In genomic region chr7:73389871-73390294, GRCm38 (mm10) we compare ENCODE assay signal across 8 mouse cellular contexts. TPM values are rescaled to one million over a fixed set of nuclear protein-coding genes. Genes with fewer than 3 reads are reported as not detected.
DNase-seq lines count a peak whose midpoint lies in the region; ATAC-seq and TF ChIP-seq lines count a peak whose summit lies in the region.

No protein-coding gene starts in this region.

- no peak for ATAC-seq in liver, embryonic 11.5 days (replicated peaks; ENCODE audit: low FRiP score)
- ATAC-seq in liver, postnatal 0 days = no peak
- no peak for ATAC-seq in hindbrain, embryonic 16.5 days

- H3K4me3 ChIP-seq in liver, embryonic 11.5 days (ENCODE audit: low read depth, low read length) = 0 out of 2 replicates have a peak overlapping the region, but pooled peaks have one; percentile 6
- H3K4me3 ChIP-seq in liver, postnatal 0 days (ENCODE audit: low read depth, low read length) = no peak overlapping the region
- peak overlapping the region; percentile 58 for H3K4me3 ChIP-seq in hindbrain, embryonic 16.5 days (ENCODE audit: low read length)

- no peak for TF ChIP-seq CTCF in liver, postnatal 0 days (IDR thresholded peaks at IDR 0.05; ENCODE audit: low read depth)

- H3K27ac ChIP-seq in liver, embryonic 11.5 days (ENCODE audit: low read depth, low read length) = no peak overlapping the region
- H3K27ac ChIP-seq in liver, postnatal 0 days (ENCODE audit: low read depth) = no peak overlapping the region
- H3K27ac ChIP-seq in hindbrain, embryonic 16.5 days (ENCODE audit: low read depth, low read length) = peak overlapping the region; percentile 85; the same call in 1 of the 2 replicates

- no peak for TF ChIP-seq EP300 in liver, postnatal 0 days (IDR thresholded peaks at IDR 0.05; ENCODE audit: low read depth)

- no peaks in the 10 kb centered on the region for H3K4me1 ChIP-seq in liver, embryonic 11.5 days (replicated peaks; ENCODE audit: control insufficient read depth, insufficient read depth, low read length)
- H3K4me1 ChIP-seq in liver, postnatal 0 days (ENCODE audit: insufficient read depth) = 0 out of 2 replicates have a peak, but pooled peaks cover 5% of the 10 kb centered on the region
- H3K4me1 ChIP-seq in hindbrain, embryonic 16.5 days (ENCODE audit: control insufficient read depth, insufficient read depth, low read depth, low read length) = peaks cover 26% of the 10 kb centered on the region

- H3K9me3 ChIP-seq in liver, embryonic 11.5 days (ENCODE audit: control insufficient read depth, low read length) = no peaks in the 10 kb centered on the region; the same call in 1 of the 2 replicates
- no peaks in the 10 kb centered on the region for H3K9me3 ChIP-seq in liver, postnatal 0 days (ENCODE audit: low read length)
- no peaks in the 10 kb centered on the region for H3K9me3 ChIP-seq in hindbrain, embryonic 16.5 days (ENCODE audit: control insufficient read depth, low read length)

- no peak for DNase-seq in liver, embryonic 11.5 days (ENCODE audit: low spot score)
- no peak for DNase-seq in liver, postnatal 0 days
- peak; percentile 41 for DNase-seq in lung, postnatal 10 days
- no peak for DNase-seq in cerebellum, postnatal 14 days
- no peak for DNase-seq in ovary, postnatal 14 days (ENCODE audit: low spot score)
- DNase-seq in right cerebral cortex, postnatal 14 days = no peak
- DNase-seq in urinary bladder, postnatal 14 days (ENCODE audit: low spot score) = no peak

- WGBS in liver, embryonic 11.5 days = 4% methylated on average over 15 of the region's 15 CpGs
- 4% methylated on average over 15 of the region's 15 CpGs for WGBS in liver, postnatal 0 days (ENCODE audit: insufficient replicate concordance)
- WGBS in hindbrain, embryonic 16.5 days = 4% methylated on average over 15 of the region's 15 CpGs

- no peaks in the 10 kb centered on the region for H3K36me3 ChIP-seq in liver, embryonic 11.5 days (ENCODE audit: control insufficient read depth, insufficient read depth, low read length)
- H3K36me3 ChIP-seq in liver, postnatal 0 days (replicated peaks; ENCODE audit: insufficient read depth, low read length) = no peaks in the 10 kb centered on the region
- no peaks in the 10 kb centered on the region for H3K36me3 ChIP-seq in hindbrain, embryonic 16.5 days (ENCODE audit: control insufficient read depth, insufficient read depth, low read length)

- no peak overlapping the region for H3K9ac ChIP-seq in liver, embryonic 11.5 days (ENCODE audit: low read depth, low read length)
- H3K9ac ChIP-seq in liver, postnatal 0 days (replicated peaks) = no peak overlapping the region
- peak overlapping the region; percentile 77 for H3K9ac ChIP-seq in hindbrain, embryonic 16.5 days (ENCODE audit: low read depth, low read length)

- H3K4me2 ChIP-seq in liver, embryonic 11.5 days = peak overlapping the region; percentile 75
- no peak overlapping the region for H3K4me2 ChIP-seq in liver, postnatal 0 days (ENCODE audit: low read depth, low read length)
- peak overlapping the region; percentile 85 for H3K4me2 ChIP-seq in hindbrain, embryonic 16.5 days (ENCODE audit: low read length)

- peaks cover 52% of the 10 kb centered on the region for H3K27me3 ChIP-seq in liver, embryonic 11.5 days (replicated peaks; ENCODE audit: control insufficient read depth, insufficient read depth, low read length)
- H3K27me3 ChIP-seq in liver, postnatal 0 days (ENCODE audit: insufficient read depth, low read length) = peaks cover 59% of the 10 kb centered on the region
- no peaks in the 10 kb centered on the region for H3K27me3 ChIP-seq in hindbrain, embryonic 16.5 days (replicated peaks; ENCODE audit: control insufficient read depth, insufficient read depth, low read length)

RNA-seq across cellular contexts. Expression of gene Rgma, which starts 14.6 kb away (rescaled TPM):
- polyA plus RNA-seq in liver, embryonic 11.5 days (2014; fragmentation: Nextera tagmentation; extraction: Ambion mirVana) = 2.8 and 3.0 TPM in 2 replicates
- 0.12 TPM in 2 replicates for polyA plus RNA-seq in liver, postnatal 0 days (2015; fragmentation: Nextera tagmentation; extraction: Ambion mirVana)
- 30.9 and 39.8 TPM in 2 replicates for polyA plus RNA-seq in hindbrain, embryonic 16.5 days (2015; fragmentation: Nextera tagmentation; extraction: Ambion mirVana)
